Comparison of ENCODE assay signal across 31 mouse cellular contexts in the genomic region with DNA sequence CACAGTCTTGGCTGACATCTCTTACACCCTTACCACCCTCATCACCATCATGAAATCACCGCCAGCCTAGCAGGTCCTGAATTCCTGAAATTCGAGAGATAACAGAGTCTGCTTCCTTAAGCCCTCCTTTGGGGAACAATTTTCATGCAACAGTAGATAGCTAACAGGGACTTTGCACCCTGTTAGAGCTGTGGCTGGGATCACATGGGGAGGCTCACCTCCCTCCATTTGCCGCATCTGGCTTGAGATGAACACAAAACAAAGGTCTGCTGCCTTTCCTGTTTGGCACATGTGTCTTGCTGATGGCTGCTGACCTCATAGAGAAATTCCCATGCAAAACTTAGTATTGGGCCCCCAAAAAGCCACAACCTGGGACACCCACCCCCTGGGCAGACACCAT. TPM values are rescaled to one million over a fixed set of nuclear protein-coding genes. Genes with fewer than 3 reads are reported as not detected.
DNase-seq lines count a peak whose midpoint lies in the region; ATAC-seq lines count a peak whose summit lies in the region.
"Had no signal": no experiment of that assay in that cellular context is flagged by ENCODE, and none has a peak within 500 bp of the region (broad histone marks: within the 10 kb centered on the region; RNA-seq: fewer than 3 reads in every experiment).

No protein-coding gene starts in this region.

- no peaks in the 10 kb centered on the region for H3K4me1 ChIP-seq in midbrain, embryonic 14.5 days (ENCODE audit: control insufficient read depth, insufficient read depth, low read length)
- H3K4me1 ChIP-seq: embryonic facial prominence, embryonic 12.5 days; forebrain, embryonic 12.5 days; limb, embryonic 10.5 days; midbrain, embryonic 15.5 days; neural tube, embryonic 12.5 days had no signal

- H3K27ac ChIP-seq in midbrain, embryonic 14.5 days (replicated peaks; ENCODE audit: low read depth, low read length) = no peak overlapping the region
- H3K27ac ChIP-seq: embryonic facial prominence, embryonic 12.5 days; forebrain, embryonic 12.5 days; gastrocnemius, adult 2 months; hindbrain, postnatal 0 days; limb, embryonic 10.5 days; midbrain, embryonic 15.5 days; neural tube, embryonic 12.5 days had no signal

- H3K27me3 ChIP-seq in midbrain, embryonic 14.5 days (ENCODE audit: control insufficient read depth, insufficient read depth, low read length) = no peaks in the 10 kb centered on the region
- H3K27me3 ChIP-seq: embryonic facial prominence, embryonic 12.5 days; forebrain, embryonic 12.5 days; midbrain, embryonic 15.5 days; neural tube, embryonic 12.5 days had no signal

- DNase-seq in heart, adult 8-10 months (ENCODE audit: low spot score) = peak; percentile 24
- no peak for DNase-seq in heart, postnatal 14 days
- DNase-seq in testis, postnatal 10 days (ENCODE audit: low spot score) = peak; percentile 31
- no peak for DNase-seq in testis, postnatal 14 days (ENCODE audit: low spot score)
- peak; percentile 54 to 77 for DNase-seq in kidney, postnatal 25 days
- DNase-seq in midbrain, embryonic 14.5 days = no peak
- no peak for DNase-seq in adrenal gland, postnatal 25 days
- DNase-seq: cerebellum, adult 11-12 months; cerebellum, postnatal 14 days; gastrocnemius, adult 2 months; heart, postnatal 10 days; liver; lung, postnatal 4 days; thymus, adult 2 months; thymus, postnatal 4 days had no signal

- no peak overlapping the region for H3K4me2 ChIP-seq in midbrain, embryonic 14.5 days (ENCODE audit: low read length)
- H3K4me2 ChIP-seq: embryonic facial prominence, embryonic 12.5 days; forebrain, embryonic 12.5 days; heart, embryonic 11.5 days; midbrain, embryonic 15.5 days; neural tube, embryonic 12.5 days had no signal

- H3K36me3 ChIP-seq in midbrain, embryonic 14.5 days (ENCODE audit: control insufficient read depth, insufficient read depth, low read length) = no peaks in the 10 kb centered on the region
- H3K36me3 ChIP-seq: embryonic facial prominence, embryonic 12.5 days; forebrain, embryonic 12.5 days; limb, embryonic 10.5 days; midbrain, embryonic 15.5 days; neural tube, embryonic 12.5 days had no signal

- no peaks in the 10 kb centered on the region for H3K9me3 ChIP-seq in midbrain, embryonic 14.5 days (ENCODE audit: control insufficient read depth, low read length)
- H3K9me3 ChIP-seq: embryonic facial prominence, embryonic 12.5 days; forebrain, embryonic 12.5 days; limb, embryonic 10.5 days; midbrain, embryonic 15.5 days; neural tube, embryonic 12.5 days had no signal

- H3K4me3 ChIP-seq in midbrain, embryonic 14.5 days (replicated peaks; ENCODE audit: low read depth, low read length) = no peak overlapping the region
- H3K4me3 ChIP-seq: embryonic facial prominence, embryonic 12.5 days; erythroblast, embryonic 14.5 days; forebrain, embryonic 12.5 days; gastrocnemius, adult 2 months; limb, embryonic 10.5 days; midbrain, embryonic 15.5 days; neural tube, embryonic 12.5 days had no signal

- no peak overlapping the region for H3K9ac ChIP-seq in midbrain, embryonic 14.5 days (replicated peaks; ENCODE audit: low read length)
- H3K9ac ChIP-seq: embryonic facial prominence, embryonic 12.5 days; forebrain, embryonic 12.5 days; midbrain, embryonic 15.5 days; neural tube, embryonic 12.5 days had no signal

- ATAC-seq in midbrain, embryonic 14.5 days (ENCODE audit: low FRiP score, low TSS enrichment) = no peak
- ATAC-seq: CD4-positive, CD25-positive, alpha-beta regulatory T cell, adult 4 months; hindbrain, postnatal 0 days; midbrain, embryonic 15.5 days had no signal

- WGBS in midbrain, embryonic 14.5 days = 84% methylated on average over 3 of the region's 3 CpGs

- intact Hi-C loops in heart, postnatal 14 days (cut with DNase I) = no loop called here

RNA-seq across cellular contexts. Expression of a gene that starts 27.3 kb away (rescaled TPM):
- 1 to 10 TPM; 3.5 to 8.8 (median 4.3) TPM for total RNA-seq in heart, adult 8-10 months (2022)
- total RNA-seq in heart, postnatal 14 days (2021) = 1 to 10 TPM; 5.0 to 7.0 TPM
- not detected in 2 replicates for polyA plus RNA-seq in midbrain, embryonic 14.5 days (2014; fragmentation: Nextera tagmentation; extraction: Ambion mirVana)
- total RNA-seq in adrenal gland, postnatal 25 days (2021) = not detected in 2 replicates
- total RNA-seq: hindbrain, postnatal 0 days; megakaryocyte-erythroid progenitor cell, adult 5-6 weeks had no signal
- polyA plus RNA-seq: CD4-positive, CD25-positive, alpha-beta regulatory T cell, adult 4 months; embryonic facial prominence, embryonic 12.5 days; erythroblast, embryonic 14.5 days; forebrain, embryonic 12.5 days; hindbrain, embryonic 11.5 days; hindbrain, postnatal 0 days; limb, embryonic 10.5 days; midbrain, embryonic 15.5 days; neural tube, embryonic 12.5 days had no signal

RNA-seq across cellular contexts. Expression of a gene that starts 30.1 kb away (rescaled TPM):
- not detected for total RNA-seq in heart, adult 8-10 months (2022)
- not detected for total RNA-seq in heart, postnatal 14 days (2021)
- polyA plus RNA-seq in midbrain, embryonic 14.5 days (2014; fragmentation: Nextera tagmentation; extraction: Ambion mirVana) = not detected in 2 replicates
- not detected in 2 replicates for total RNA-seq in adrenal gland, postnatal 25 days (2021)
- total RNA-seq: gastrocnemius, adult 2 months; heart, postnatal 10 days; hindbrain, postnatal 0 days; layer of hippocampus, postnatal 14 days; megakaryocyte-erythroid progenitor cell, adult 5-6 weeks had no signal
- polyA plus RNA-seq: CD4-positive, CD25-positive, alpha-beta regulatory T cell, adult 4 months; embryonic facial prominence, embryonic 12.5 days; erythroblast, embryonic 14.5 days; forebrain, embryonic 12.5 days; gonadal fat pad, adult 2 months; hindbrain, embryonic 11.5 days; limb, embryonic 10.5 days; liver, embryonic 16.5 days; lung, embryonic 16.5 days; midbrain, embryonic 15.5 days; neural tube, embryonic 12.5 days; stomach, embryonic 14.5 days had no signal

Comparison
In these comparisons a context has a peak if more than half of its experiments do, and no peak if none do; other contexts are left out.
1. DNase-seq: peak in heart, adult 8-10 months (single experiment), testis, postnatal 10 days (single experiment) and kidney, postnatal 25 days (2 of 2); none in heart, postnatal 14 days (0 of 2), testis, postnatal 14 days (single experiment), midbrain, embryonic 14.5 days (single experiment) and adrenal gland, postnatal 25 days (single experiment).